Mouse (Mus musculus) heart, postnatal 36 days (tissue): Measurements from ENCODE around the gene Ndufa6. TPM values are rescaled to one million over a fixed set of nuclear protein-coding genes. Genes with fewer than 3 reads are reported as not detected.
A peak's percentile ranks its signal among the peaks of the same experiment; 100 is the strongest.
"Not testable (repeated sequence)": the region's sequence is repeated elsewhere in the genome, so short reads cannot be mapped to it uniquely, and the experiment has no call there.

Experiments
- DNase-seq, 2 experiments: peaks; one replicate each; pipeline ENCODE4 v3.0.0; 2021 to 2022
- intact Hi-C: fragments of 180-260 bp; cut with DNase I; formaldehyde crosslinking; loops from one replicate; pipeline ENCODE4 v1.15.1; 2025
- total RNA-seq, 2 experiments: library from RNA; stranded (reverse); gene quantifications; 2 replicates each; pipeline ENCODE4 v1.2.3; 2021

Ndufa6 gene
- total RNA-seq, 2 experiments from 2014 or later = 702 to 740 TPM

- intact Hi-C loops = no loop called here
- DNase-seq = no peak
Measured at GRCm38 (mm10) chr15:82372446-82372845, 18.3 kb upstream of the Ndufa6 start.

DNA sequence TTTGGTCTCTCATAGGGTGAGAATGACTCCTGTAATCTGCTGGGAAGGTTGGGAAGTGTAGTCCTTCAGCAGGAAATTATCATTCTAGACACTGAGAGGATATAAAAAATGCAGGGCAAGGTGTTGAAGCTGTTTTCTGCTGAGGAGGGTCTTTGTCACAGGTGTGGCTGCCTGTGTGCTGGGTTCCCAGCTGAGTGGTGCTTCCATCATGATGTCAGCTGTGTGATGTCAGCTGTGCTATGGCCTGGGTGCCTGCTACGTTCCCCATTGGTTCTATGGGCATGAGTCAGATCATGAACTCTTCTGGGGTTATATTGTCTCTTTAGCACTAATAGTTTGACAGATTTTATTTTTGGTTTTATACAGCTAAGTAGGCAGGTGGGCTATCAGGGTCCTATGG lies 14.7 kb upstream of the Ndufa6 start:
- intact Hi-C loops = no loop called here

GRCm38 (mm10) chr15:82368146-82368545 lies 14.0 kb upstream of the Ndufa6 start:
- no peak for DNase-seq
- intact Hi-C loops = no loop called here

More for the DNA sequence above, 14.7 kb upstream of the Ndufa6 start:
- no peak for DNase-seq

DNA sequence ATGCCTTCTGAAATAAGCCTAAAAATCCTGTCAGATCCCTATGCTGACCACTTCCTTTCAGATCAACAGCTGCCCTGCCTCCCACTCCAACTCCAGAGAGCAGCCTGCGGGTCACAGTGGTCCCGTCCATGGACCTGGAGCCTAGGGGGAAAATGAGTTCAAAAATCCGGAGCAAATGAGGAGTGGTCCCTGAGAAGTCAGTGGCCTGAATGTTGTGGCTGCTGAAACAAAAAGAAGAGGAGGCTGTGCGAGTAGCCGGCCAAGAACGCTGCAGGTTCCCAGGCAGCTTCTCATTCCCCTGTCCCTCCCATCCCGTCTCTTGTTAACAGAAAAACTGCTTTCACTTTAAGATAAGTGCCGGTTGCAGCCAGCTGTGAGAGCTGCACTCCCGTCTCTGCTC lies 10.4 kb upstream of the Ndufa6 start:
- intact Hi-C loops, DNase-seq: not testable (repeated sequence)

GRCm38 (mm10) chr15:82363801-82364200 lies 9.7 kb upstream of the Ndufa6 start:
- not testable (repeated sequence) for DNase-seq

DNA sequence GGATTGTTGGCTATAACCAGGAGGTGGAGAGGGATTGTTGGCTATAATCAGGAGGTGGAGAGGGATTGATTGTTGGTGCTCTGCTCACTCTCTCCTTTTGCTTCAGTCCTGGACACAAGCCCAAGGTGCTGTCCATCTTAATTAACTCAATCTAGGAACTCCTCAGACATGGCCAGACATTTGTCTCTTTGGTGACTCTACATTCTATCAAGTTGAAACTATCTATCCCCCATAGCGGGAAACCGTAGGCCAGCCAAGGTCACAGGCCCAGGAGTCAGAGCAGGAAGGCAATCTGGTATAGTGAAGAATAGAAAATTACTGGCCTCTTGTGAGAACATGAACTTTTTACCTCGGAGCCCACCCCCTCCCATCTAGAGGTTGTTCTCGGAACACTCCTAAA lies 8.1 kb upstream of the Ndufa6 start:
- DNase-seq = no peak
- intact Hi-C loops = no loop called here

More at GRCm38 (mm10) chr15:82363801-82364200, 9.7 kb upstream of the Ndufa6 start:
- intact Hi-C loops = not testable (repeated sequence)

DNA sequence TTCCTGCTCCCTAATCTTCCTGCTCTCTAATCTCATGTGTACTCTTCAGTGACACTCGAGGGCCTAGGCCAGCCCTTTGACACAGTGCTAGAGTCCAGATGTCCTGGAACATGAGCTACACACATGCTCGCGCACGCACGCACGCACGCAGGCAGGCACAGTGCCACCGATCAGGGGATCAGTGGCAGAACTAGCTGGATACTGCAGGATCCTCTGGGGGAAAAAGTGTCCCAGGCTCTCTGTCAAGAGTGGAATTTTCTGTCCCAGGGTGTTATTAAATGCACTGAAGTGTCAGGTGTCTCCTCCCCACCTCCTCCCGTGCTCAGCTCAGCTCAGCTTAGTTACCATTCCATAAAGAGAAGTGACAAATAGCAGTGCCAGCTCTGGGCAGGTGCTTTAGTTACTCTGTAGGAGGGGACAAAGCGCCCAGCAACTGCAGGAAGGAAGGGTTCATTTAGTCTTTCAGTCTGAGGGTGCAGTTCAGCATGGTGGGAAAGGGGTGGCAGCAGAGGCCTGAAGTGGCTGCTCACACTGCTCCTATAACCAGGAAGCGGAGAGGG lies 7.4 kb upstream of the Ndufa6 start:
- intact Hi-C loops = no loop called here
- DNase-seq = no peak

GRCm38 (mm10) chr15:82358431-82359260 lies 4.5 kb upstream of the Ndufa6 start:
- DNase-seq = no peak
- intact Hi-C loops = no loop called here

DNA sequence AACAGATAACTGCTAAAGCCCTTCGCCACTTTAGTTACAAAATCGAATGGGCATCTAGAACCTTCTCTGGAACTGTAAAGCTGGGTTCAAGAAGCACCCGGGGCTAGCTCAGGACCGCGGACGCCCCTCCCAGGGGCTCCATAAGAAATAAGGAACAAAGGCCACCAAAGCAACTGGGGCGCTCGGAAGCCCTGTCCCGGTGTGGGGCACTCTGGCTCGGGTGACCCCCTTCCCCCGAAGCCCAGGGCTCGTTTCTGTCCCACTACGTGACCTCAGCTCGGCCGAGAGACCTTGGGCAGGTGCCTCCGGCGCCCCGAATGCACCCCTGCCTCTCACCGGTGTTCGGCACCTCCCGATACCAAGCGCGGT lies 393 bp downstream of the Ndufa6 start:
- intact Hi-C loops = loop anchor here (1.0 to 2.0 kb wide), 2 partner anchors 23 to 64 kb away; no protein-coding TSS in a partner anchor
- DNase-seq = no peak

DNA sequence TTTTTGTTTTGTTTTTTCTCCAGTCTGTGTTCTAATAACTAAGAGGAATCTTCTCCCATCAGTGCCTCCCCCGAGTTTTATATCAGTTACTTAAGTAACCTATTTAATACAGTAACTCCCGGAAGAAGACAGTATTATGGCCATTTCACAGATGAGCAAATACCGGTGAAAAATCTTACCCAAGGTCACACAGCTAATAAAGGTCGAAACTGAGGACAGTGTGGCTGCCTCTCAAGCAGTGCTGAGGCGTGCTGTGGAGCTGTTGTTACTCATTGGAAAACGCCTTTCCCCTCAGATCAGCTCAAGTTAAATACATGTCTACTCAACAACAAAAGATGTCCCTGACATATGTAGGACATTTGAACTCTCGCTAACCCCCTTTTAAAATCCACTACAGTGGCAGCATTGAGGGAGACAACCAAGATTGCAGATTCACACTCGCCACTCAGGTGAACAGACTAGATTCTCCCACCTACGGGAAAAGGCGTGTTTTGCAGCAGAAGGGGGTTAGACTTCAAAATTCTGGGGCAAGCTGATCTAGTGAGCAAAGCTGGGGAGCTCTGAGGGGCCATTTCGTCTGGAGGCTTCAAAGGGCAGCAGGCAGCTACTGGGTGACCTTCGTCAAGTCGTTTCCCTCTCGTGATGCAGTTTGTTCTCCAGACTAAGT lies 911 bp downstream of the Ndufa6 start:
- intact Hi-C loops = no loop called here
- no peak for DNase-seq

DNA sequence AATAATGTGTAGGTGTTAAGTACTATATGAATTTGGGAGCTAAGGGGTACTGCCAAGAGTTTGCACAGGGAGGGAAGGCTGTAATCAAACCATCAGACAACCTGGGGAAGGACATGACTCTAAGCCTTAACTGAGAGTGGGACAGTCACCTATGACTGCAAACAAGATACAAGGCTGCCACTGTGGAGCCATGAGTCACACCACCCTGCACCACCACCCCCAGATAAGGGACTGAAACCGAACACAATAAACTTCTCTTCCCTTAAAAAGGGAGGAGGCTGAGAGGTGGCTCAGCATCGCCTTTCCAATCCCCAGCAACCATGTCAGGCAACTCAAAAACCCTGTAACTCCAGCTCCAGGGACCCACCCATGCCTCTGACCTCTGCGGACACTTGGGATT lies 2.6 kb downstream of the Ndufa6 start:
- intact Hi-C loops = no loop called here

GRCm38 (mm10) chr15:82350349-82350748 lies 3.8 kb downstream of the Ndufa6 start:
- no peak for DNase-seq
- intact Hi-C loops = no loop called here

More for the DNA sequence above, 2.6 kb downstream of the Ndufa6 start:
- DNase-seq = no peak

GRCm38 (mm10) chr15:82348999-82349341 lies 5.2 kb downstream of the Ndufa6 start:
- intact Hi-C loops = loop anchor here (5.0 kb wide), 2 partner anchors 202 to 222 kb away; partner anchors contain the start of genes Ccdc134 and Srebf2

DNA sequence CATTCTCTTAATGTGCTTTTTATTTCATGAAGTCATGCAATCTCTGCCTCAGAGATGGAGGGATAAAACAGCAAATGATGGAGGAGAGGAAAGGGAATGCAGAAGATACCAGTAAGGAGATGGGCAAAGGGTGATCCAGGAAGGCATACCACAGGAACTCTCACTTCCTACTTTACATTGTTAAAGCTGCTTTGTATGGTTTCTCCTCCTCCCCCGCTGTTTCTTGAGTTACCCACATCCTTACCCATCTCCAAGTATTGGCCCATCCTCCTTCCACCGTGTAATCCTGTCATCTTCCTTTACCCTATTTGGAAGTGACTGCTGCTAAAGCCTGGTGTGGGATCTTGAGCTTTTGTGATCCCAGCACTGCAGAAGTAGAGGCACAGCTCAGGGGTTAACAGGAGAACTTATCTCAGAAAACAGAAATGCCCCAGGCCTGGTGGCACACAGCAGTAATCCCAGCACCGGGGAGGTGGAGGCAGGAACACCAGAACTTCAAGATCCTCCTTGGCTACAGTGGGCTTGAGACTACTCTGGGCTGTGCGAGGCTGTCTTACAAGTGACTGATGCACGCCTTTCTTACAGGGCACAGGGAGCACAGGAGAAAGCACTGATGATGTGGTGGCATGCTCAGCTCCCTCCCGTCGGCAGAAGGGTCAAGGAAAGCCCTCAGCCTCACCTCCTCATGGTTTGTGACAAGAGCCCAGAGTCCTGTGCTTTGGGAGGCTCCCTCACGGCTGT lies 5.7 kb downstream of the Ndufa6 start:
- DNase-seq = no peak
- intact Hi-C loops = loop anchor here (5.0 kb wide), 2 partner anchors 201 to 221 kb away; partner anchors contain the start of genes Ccdc134 and Srebf2

More at GRCm38 (mm10) chr15:82348999-82349341, 5.2 kb downstream of the Ndufa6 start:
- DNase-seq = no peak

DNA sequence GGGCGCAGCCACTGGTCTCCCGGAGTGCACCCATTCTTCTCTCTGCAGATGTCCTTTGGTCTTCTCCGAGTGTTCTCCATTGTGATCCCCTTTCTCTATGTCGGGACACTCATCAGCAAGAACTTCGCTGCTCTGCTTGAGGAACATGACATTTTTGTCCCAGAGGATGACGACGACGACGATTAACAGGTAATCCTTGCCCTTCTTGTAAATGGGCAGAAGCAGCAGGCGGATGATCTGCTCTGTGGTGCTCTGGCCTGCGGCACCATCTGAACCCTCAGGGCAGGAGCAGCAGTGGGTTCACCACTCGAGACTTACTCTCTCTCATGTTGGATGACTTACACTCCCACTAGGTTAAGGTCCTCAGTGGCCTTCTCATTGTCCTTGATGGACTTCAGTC lies 6.3 kb downstream of the Ndufa6 start:
- DNase-seq = no peak
- intact Hi-C loops = loop anchor here (5.0 kb wide), 2 partner anchors 201 to 221 kb away; partner anchors contain the start of genes Ccdc134 and Srebf2

GRCm38 (mm10) chr15:82347303-82347676 lies 6.8 kb downstream of the Ndufa6 start:
- DNase-seq = no peak
- intact Hi-C loops = loop anchor here (5.0 kb wide), 2 partner anchors 200 to 220 kb away; partner anchors contain the start of genes Ccdc134 and Srebf2

DNA sequence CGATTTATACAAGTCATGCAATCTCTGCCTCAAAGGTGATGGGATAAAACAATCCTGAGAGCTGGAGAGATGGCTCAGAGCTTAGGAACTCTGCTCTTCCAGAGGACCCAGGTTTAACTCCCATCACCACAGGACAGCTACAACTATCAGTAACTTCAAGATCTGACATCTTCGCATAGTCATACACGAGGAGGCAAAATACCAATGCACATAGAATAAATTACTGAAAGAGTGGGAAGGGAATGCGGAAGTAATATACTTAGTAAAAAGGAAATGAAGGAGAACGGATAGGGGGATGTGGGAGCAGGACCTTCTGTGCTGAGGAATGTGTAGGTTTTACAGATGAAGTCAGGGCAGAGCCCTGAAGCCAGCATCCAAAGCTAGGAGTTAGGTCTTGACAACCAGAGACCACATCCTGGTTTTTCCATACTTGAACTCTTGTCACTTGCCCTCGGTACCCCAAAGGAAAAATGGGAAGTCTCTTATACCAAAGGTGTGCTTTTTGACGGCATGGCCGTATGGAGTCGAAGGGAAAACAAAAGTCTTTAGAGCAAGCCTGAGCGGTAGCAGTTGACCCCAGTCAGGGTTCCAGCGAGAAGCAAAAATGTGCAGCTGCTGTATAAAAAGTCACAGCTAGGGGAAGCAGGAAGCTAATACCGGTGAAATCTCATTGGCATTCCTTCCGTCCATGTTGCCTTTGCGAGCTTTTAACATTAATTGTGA lies 7.4 kb downstream of the Ndufa6 start:
- DNase-seq = no peak
- intact Hi-C loops = loop anchor here (5.0 kb wide), 2 partner anchors 199 to 219 kb away; partner anchors contain the start of genes Ccdc134 and Srebf2

- intact Hi-C loops = loop anchor here (5.0 kb wide), 2 partner anchors 199 to 219 kb away; partner anchors contain the start of genes Ccdc134 and Srebf2
- DNase-seq = peak; percentile 96 to 98
Measured at GRCm38 (mm10) chr15:82345820-82346470, 8.2 kb downstream of the Ndufa6 start.

GRCm38 (mm10) chr15:82344971-82345370 lies 9.2 kb downstream of the Ndufa6 start:
- no peak for DNase-seq
- intact Hi-C loops = loop anchor here (5.0 kb wide), 2 partner anchors 198 to 218 kb away; partner anchors contain the start of genes Ccdc134 and Srebf2
